Mouse (Mus musculus) MN1 (cell line): ENCODE data around the gene Lipm.

Experiments used
- DNase-seq: peaks from one replicate; pipeline ENCODE4 v3.0.0-alpha.2; 2016; ENCODE audit warnings: low spot score

Gene Lipm

GRCm38 (mm10) chr19:34165891-34166290 is 65.2 kb downstream of the Lipm start, which contains the start of gene Ankrd22:
Gene Ankrd22 (minus strand): TSS chr19:34166053.
- DNase-seq, result no peak

GRCm38 (mm10) chr19:34166386-34166785 is 65.7 kb downstream of the Lipm start:
- DNase-seq, result no peak

GRCm38 (mm10) chr19:34167896-34168661 is 67.3 kb downstream of the Lipm start:
- no peak for DNase-seq

GRCm38 (mm10) chr19:34169121-34169520 is 68.4 kb downstream of the Lipm start:
- DNase-seq, result no peak

GRCm38 (mm10) chr19:34171167-34171566 is 70.4 kb downstream of the Lipm start:
- DNase-seq, result no peak
